Mouse (Mus musculus) C2C12 (cell line): Measurements from ENCODE around the gene Ppfibp1.

Experiments
- CEBPB ChIP-seq: IDR thresholded peaks from one replicate; pipeline ENCODE4 v1.6.1; 2011; ENCODE audit warnings: low read depth, mild to moderate bottlenecking, control low read depth, moderate library complexity
- CTCF ChIP-seq: IDR thresholded peaks from one replicate; pipeline ENCODE4 v1.5.1; 2011; ENCODE audit not compliant: control insufficient read depth, insufficient read depth, insufficient read length
- MAX ChIP-seq: IDR thresholded peaks from one replicate; pipeline ENCODE4 v1.6.1; 2011; ENCODE audit warnings: mild to moderate bottlenecking, control low read depth
- MYOD1 ChIP-seq: IDR thresholded peaks from one replicate; pipeline ENCODE4 v1.6.1; 2011; ENCODE audit warnings: low read depth; ENCODE audit not compliant: control insufficient read depth, insufficient read length
- MYOG ChIP-seq: IDR thresholded peaks from one replicate; pipeline ENCODE4 v1.6.1; 2011; ENCODE audit not compliant: control insufficient read depth, insufficient read length; ENCODE audit errors: extremely low read depth
- USF1 ChIP-seq: IDR thresholded peaks from one replicate; pipeline ENCODE4 v1.6.1; 2011; ENCODE audit warnings: low read depth, mild to moderate bottlenecking, control low read depth, moderate library complexity

- TF ChIP-seq CTCF (no peak), MYOD1 (no peak), MAX (peak; percentile 59), CEBPB (no peak), USF1 (peak; percentile 96), MYOG (no peak)
Observed at GRCm38 (mm10) chr6:146883426-146883825, 4.9 kb upstream of the Ppfibp1 start.
